Mouse (Mus musculus) midbrain, embryonic 12.5 days (tissue): Measurements from ENCODE around the gene 1700016D06Rik. TPM values are rescaled to one million over a fixed set of nuclear protein-coding genes. Genes with fewer than 3 reads are reported as not detected.

Source experiments
- ATAC-seq: fragments of 200-750 bp; cut with Nextera tagmentation; 2 replicates; pipeline ENCODE4 v1.8.0; 2017; ENCODE audit warnings: low read depth, moderate TSS enrichment, moderate library complexity; ENCODE audit not compliant: low FRiP score
- H3K27ac ChIP-seq: fragments of 300-500 bp; sonication (generic); replicated peaks from 2 replicates; pipeline ENCODE4 v1.5.1; 2016; ENCODE audit warnings: mild to moderate bottlenecking
- H3K27me3 ChIP-seq: fragments of 300-500 bp; sonication (generic); 2 replicates; pipeline ENCODE4 v1.6.1; 2016; ENCODE audit warnings: mild to moderate bottlenecking
- H3K36me3 ChIP-seq: fragments of 300-500 bp; sonication (generic); 2 replicates; pipeline ENCODE4 v1.6.1; 2016
- H3K4me1 ChIP-seq: fragments of 300-500 bp; sonication (generic); 2 replicates; pipeline ENCODE4 v1.6.1; 2016
- H3K4me2 ChIP-seq: fragments of 300-500 bp; sonication (generic); replicated peaks from 2 replicates; pipeline ENCODE4 v1.6.1; 2016; ENCODE audit warnings: mild to moderate bottlenecking, moderate library complexity
- H3K4me3 ChIP-seq: fragments of 300-500 bp; sonication (generic); 2 replicates; pipeline ENCODE4 v1.5.1; 2016; ENCODE audit warnings: mild to moderate bottlenecking
- H3K9ac ChIP-seq: fragments of 300-500 bp; sonication (generic); replicated peaks from 2 replicates; pipeline ENCODE4 v1.6.1; 2016; ENCODE audit warnings: mild to moderate bottlenecking, moderate library complexity
- H3K9me3 ChIP-seq: fragments of 300-500 bp; sonication (generic); 2 replicates; pipeline ENCODE4 v1.6.1; 2016; ENCODE audit warnings: mild to moderate bottlenecking
- WGBS: fragments of 180-500 bp; shearing (Covaris S2); methylation state at CpG from one replicate; pipeline ENCODE4 v1.1.7; 2016; 5-methylcytosine and 5-hydroxymethylcytosine counted together
- polyA plus RNA-seq: library from polyadenylated mRNA; unstranded; fragments of >200 nt; fragmentation: Nextera tagmentation; extraction: Ambion mirVana; gene quantifications from 2 replicates; pipeline ENCODE4 v1.2.1, GENCODE M21; 2016

Gene 1700016D06Rik
- polyA plus RNA-seq, 1 experiment from 2014 or later: 0.23 TPM

DNA sequence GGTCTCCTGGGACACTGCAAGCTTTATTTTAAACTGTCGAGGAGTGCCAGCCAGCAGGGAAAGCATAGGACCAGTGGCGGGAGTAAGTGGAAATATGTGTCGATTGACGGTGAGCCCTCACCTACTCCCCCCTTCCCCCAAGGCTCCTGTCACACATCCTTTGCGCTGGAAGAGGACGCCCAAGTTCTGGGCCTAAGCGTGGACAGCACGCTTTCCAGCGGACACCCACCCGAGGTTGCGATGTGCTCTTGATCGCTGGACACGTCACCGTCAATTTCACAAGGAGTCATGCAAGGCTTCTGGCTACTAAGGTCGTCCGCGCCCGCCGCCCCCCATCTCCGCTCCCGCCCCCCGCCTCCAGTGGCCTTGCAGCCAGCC is 26.4 kb upstream of the 1700016D06Rik start:
- Histone ChIP-seq H3K27me3 (peaks cover 27% of the 10 kb centered on the region), H3K36me3 (no peaks in the 10 kb centered on the region), H3K27ac (peak overlapping the region; percentile 98), H3K4me3 (peak overlapping the region; percentile 83), H3K9ac (peak overlapping the region; percentile 89), H3K4me2 (peak overlapping the region; percentile 73), H3K9me3 (no peaks in the 10 kb centered on the region), H3K4me1 (peaks cover 29% of the 10 kb centered on the region)
- under 1% methylated on average over 22 of the region's 22 CpGs for WGBS
- ATAC-seq: peak; percentile 28

DNA sequence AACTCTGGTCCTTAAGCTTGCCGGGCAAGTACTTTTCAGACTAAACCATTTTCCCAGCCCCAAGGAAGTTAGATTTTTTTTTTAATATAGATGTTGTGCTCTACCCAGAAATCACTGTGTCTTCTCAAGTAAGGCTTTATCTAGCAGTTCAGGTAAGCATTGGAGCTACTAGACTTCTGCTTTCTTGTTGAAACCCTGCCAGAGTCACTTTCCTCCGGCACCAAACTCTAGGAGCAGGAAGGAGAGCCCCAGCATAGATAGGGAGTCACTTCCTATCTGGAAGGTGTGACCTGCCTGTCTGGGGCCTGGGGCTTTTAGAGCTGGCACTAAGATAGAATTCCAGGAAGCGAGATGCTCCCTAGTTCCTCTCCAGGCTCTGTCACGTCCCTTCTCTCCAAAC is 16.3 kb upstream of the 1700016D06Rik start:
- Histone ChIP-seq H3K27me3 (0 out of 2 replicates have a peak, but pooled peaks cover 12% of the 10 kb centered on the region), H3K4me1 (no peaks in the 10 kb centered on the region), H3K27ac (no peak overlapping the region), H3K9ac (no peak overlapping the region), H3K9me3 (no peaks in the 10 kb centered on the region), H3K36me3 (no peaks in the 10 kb centered on the region), H3K4me2 (no peak overlapping the region), H3K4me3 (no peak overlapping the region)
- ATAC-seq: no peak
- 81% methylated on average over 4 of the region's 4 CpGs for WGBS

DNA sequence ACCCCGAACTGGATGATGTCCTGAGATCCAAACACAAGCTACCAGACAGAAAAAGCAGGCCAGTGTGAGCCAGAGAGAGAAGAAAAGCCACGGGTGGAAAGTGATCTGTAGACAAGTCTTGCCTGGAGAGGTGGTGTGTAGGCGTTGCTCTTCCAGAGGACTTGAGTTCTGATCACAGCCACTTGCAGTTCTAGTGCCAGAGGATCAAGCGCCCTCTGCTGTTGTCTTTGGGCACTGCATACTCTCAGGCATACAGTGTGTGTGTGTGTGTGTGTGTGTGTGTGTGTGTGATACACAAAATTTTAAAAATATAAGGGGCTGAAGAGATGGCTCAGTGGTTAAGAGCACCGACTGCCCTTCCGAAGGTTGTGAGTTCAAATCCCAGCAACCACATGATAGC is 11.4 kb upstream of the 1700016D06Rik start:
- 87% methylated on average over 6 of the region's 6 CpGs for WGBS
- Histone ChIP-seq H3K27me3 (no peaks in the 10 kb centered on the region; the same call in 1 of the 2 replicates), H3K4me3 (no peak overlapping the region), H3K27ac (no peak overlapping the region), H3K9me3 (no peaks in the 10 kb centered on the region), H3K4me2 (no peak overlapping the region), H3K9ac (no peak overlapping the region), H3K4me1 (peaks cover 6% of the 10 kb centered on the region; the same call in 1 of the 2 replicates), H3K36me3 (no peaks in the 10 kb centered on the region)
- no peak for ATAC-seq

DNA sequence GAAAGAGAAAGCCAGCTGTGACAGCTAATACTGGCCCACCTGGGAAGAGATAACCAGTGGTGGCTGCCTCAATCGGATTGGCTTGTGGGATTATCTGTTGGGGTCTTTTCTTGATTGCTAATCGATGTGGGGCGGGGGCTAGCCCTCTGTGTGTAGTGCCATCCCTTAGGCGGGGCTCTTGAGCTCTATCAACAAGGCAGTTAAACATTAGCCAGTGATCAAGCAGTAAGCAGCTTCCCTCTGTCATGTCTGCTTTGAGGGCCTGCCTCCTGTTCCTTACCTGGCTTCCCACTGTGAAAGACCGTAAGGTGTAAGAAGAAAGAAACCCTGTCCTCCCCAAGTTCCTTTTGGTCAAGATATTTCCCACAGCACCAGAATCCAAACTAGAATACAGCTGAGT is 9.6 kb upstream of the 1700016D06Rik start:
- Histone ChIP-seq H3K9ac (no peak overlapping the region), H3K4me3 (no peak overlapping the region), H3K36me3 (no peaks in the 10 kb centered on the region), H3K27me3 (no peaks in the 10 kb centered on the region; the same call in 1 of the 2 replicates), H3K4me2 (no peak overlapping the region), H3K9me3 (no peaks in the 10 kb centered on the region), H3K27ac (0 out of 2 replicates have a peak overlapping the region, but pooled peaks have one; percentile 17), H3K4me1 (peaks cover 6% of the 10 kb centered on the region; the same call in 1 of the 2 replicates)
- no peak for ATAC-seq
- 32% methylated on average over 5 of the region's 5 CpGs for WGBS

DNA sequence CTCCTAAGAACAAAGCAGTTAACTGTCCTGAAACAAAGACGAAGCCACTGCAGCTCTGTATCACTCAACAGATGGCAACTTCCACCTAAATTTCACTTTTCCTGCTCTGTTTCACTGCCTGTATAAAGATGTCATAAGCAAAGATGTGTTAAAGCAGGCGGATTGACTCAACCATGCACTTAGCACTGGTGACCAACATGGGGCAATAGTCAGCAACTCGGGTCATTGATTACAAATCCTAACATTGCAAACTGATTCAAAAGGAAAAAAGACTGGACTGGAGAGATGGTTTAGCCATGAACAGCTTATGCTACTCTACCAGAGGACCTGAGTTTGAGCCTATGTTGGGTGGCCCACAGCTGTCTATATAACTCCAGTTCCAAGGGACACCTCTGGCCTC is 8.7 kb upstream of the 1700016D06Rik start:
- peaks cover 6% of the 10 kb centered on the region; the same call in 1 of the 2 replicates for H3K4me1 ChIP-seq
- no peak overlapping the region for H3K4me3 ChIP-seq
- no peaks in the 10 kb centered on the region for H3K9me3 ChIP-seq
- 81% methylated on average over 3 of the region's 3 CpGs for WGBS
- H3K27me3 ChIP-seq: no peaks in the 10 kb centered on the region; the same call in 1 of the 2 replicates
- H3K9ac ChIP-seq: no peak overlapping the region
- H3K27ac ChIP-seq: no peak overlapping the region
- H3K36me3 ChIP-seq: no peaks in the 10 kb centered on the region
- no peak for ATAC-seq
- no peak overlapping the region for H3K4me2 ChIP-seq

DNA sequence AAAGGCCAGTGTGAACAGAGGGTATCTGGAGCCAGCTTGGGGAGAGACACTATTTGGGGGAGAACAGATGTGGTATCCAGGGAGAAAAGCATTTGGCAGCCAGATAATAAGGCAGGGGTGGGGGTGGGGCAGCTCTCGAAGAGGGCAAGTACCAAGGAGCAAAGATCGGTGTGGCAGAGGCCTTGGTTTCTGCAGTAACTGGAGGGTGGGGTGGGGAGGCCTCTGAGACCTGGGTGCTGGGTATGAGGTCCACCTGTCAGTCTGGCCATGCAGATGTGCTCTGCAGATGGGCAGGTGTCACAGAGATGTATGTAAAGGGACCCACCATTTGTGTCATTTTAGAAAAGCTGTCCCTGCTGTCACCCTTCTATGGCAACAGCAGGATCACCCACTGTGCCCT is 8.0 kb upstream of the 1700016D06Rik start:
- Histone ChIP-seq H3K9ac (no peak overlapping the region), H3K27ac (no peak overlapping the region), H3K27me3 (no peaks in the 10 kb centered on the region; the same call in 1 of the 2 replicates), H3K9me3 (no peaks in the 10 kb centered on the region), H3K4me2 (no peak overlapping the region), H3K4me3 (no peak overlapping the region), H3K4me1 (peaks cover 6% of the 10 kb centered on the region; the same call in 1 of the 2 replicates), H3K36me3 (no peaks in the 10 kb centered on the region)
- ATAC-seq: no peak
- WGBS: 60% methylated on average over 2 of the region's 2 CpGs

DNA sequence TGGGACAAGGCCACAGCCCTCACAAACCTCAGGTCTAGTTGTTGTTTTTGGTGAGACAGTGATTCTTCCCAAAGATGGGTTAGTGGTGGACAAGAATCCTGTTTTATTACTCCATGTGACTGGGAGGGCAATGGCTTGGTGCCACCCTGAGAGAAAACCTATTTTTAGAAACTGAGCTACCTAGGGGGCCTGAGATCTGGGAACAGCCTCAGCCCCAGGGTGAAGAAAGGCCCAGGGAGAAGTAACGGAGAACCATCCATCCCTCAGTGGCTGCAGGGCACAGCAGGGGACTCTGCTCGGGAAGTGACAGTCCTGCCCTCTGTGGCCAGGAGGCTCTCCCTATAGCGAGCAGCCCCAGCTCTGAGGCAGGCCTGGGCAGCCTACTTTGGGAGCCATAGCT is 6.8 kb upstream of the 1700016D06Rik start:
- Histone ChIP-seq H3K4me2 (no peak overlapping the region), H3K27me3 (no peaks in the 10 kb centered on the region; the same call in 1 of the 2 replicates), H3K27ac (no peak overlapping the region), H3K36me3 (no peaks in the 10 kb centered on the region), H3K4me3 (no peak overlapping the region), H3K9me3 (no peaks in the 10 kb centered on the region), H3K9ac (peak overlapping the region; percentile 34; the same call in 1 of the 2 replicates), H3K4me1 (peaks cover 6% of the 10 kb centered on the region; the same call in 1 of the 2 replicates)
- ATAC-seq: no peak
- 24% methylated on average over 3 of the region's 3 CpGs for WGBS

DNA sequence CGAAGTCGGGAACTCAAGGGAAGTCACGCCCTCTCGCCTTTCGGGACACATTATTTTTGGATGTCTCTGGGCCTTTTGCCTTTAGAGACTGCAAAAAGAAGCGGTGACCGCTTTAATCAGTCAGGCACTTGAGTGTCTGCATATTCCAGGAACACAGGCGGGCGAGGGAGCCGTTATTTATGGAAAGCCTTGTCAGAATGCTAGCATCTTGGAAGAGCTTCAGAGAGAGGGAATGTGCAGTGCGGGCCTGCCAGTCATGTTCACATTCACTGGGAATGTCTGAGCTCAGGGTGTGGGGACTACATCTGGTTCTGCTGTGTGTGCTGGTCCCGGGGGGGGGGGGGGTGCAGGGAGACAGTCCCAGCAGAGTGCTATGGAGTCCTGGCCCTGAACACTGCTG is 5.0 kb upstream of the 1700016D06Rik start:
- H3K36me3 ChIP-seq: no peaks in the 10 kb centered on the region
- H3K4me2 ChIP-seq: no peak overlapping the region
- peaks cover 7% of the 10 kb centered on the region; the same call in 1 of the 2 replicates for H3K27me3 ChIP-seq
- 89% methylated on average over 12 of the region's 12 CpGs for WGBS
- peaks cover 2% of the 10 kb centered on the region; the same call in 1 of the 2 replicates for H3K4me1 ChIP-seq
- H3K4me3 ChIP-seq: no peak overlapping the region
- no peaks in the 10 kb centered on the region for H3K9me3 ChIP-seq
- H3K27ac ChIP-seq: no peak overlapping the region
- H3K9ac ChIP-seq: no peak overlapping the region
- no peak for ATAC-seq

DNA sequence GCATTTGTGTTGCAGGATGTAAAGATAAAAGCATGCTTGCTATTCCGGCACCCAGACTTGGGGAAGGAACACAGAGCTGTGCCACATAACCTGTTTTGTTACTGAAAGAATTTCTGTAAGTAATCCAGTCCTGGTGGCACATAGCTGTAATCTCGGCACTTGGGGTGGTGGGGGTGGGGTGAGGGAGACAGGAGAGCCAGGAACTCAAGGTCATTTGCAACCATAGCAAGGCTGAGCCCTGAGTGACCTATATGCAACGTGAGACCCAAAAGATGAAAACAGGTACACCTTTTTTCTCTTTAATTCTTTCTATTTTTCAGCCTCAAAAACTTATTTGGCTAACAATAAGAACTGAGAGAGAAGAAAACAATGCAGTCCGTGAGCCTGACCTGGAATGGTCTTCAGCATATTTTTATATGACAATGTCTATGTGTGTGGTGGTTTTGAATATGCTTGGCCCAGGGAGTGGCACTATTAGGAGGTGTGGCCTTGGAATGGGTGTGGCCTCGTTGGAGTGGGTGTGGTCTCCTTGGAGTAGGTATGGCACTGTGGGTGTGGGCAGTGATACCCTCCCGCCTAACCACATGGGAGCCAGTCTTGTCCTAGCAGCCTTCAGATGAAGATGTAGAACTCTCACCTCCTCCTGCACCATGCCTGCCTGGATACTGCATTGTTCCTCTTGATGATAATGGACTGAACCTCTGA is 4.0 kb upstream of the 1700016D06Rik start:
- Histone ChIP-seq H3K9me3 (no peaks in the 10 kb centered on the region), H3K4me2 (no peak overlapping the region), H3K27me3 (peaks cover 10% of the 10 kb centered on the region), H3K27ac (no peak overlapping the region), H3K9ac (no peak overlapping the region), H3K4me3 (no peak overlapping the region), H3K4me1 (no peaks in the 10 kb centered on the region), H3K36me3 (no peaks in the 10 kb centered on the region)
- WGBS: 71% methylated on average over 6 of the region's 6 CpGs
- no peak for ATAC-seq

DNA sequence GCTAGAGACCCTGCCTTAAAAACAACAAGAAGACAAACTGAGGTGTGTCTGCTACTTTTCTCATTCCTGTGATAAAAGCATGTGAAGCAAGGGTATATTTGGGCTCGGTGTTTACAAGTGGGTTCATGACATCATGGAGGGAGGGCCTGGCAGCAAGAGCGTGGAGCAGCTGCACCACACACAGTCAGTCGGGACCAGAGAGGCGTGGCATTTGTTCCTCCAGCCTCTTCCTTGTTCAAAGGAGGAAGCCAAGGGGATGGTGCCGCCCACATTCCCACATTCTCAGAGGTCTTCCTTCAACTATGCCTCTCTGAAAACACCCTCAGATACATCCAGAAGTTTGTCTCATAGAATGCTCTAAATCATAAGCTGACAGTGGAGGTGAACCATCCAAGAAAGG is 2.9 kb upstream of the 1700016D06Rik start:
- WGBS: 87% methylated on average over 5 of the region's 5 CpGs

DNA sequence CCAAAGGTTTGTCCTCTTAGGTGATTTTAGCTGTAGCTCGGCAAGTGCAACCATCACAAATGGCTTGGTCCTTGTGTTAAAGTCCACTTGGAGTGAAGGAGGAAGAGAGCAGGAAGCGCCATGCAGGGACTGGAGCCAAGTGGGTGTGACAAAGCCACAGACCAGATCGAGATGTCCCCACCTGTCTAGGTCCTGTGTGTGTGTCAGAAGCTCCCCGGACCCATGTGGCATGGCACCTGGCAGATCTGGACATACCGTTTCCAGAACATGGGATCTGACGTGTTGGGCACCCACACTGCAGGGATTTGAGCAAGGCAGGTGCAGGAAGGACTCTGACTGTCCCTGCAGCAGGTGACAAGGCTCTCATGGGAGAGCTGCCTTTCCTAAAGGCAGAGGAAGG is 565 bp upstream of the 1700016D06Rik start:
- H3K9me3 ChIP-seq: no peaks in the 10 kb centered on the region
- peaks cover 17% of the 10 kb centered on the region for H3K27me3 ChIP-seq
- H3K9ac ChIP-seq: no peak overlapping the region
- ATAC-seq: no peak
- no peak overlapping the region for H3K27ac ChIP-seq
- no peak overlapping the region for H3K4me3 ChIP-seq
- no peak overlapping the region for H3K4me2 ChIP-seq
- no peaks in the 10 kb centered on the region for H3K36me3 ChIP-seq
- H3K4me1 ChIP-seq: no peaks in the 10 kb centered on the region
- WGBS: 85% methylated on average over 6 of the region's 6 CpGs

More for the DNA sequence above, 2.9 kb upstream of the 1700016D06Rik start:
- Histone ChIP-seq H3K4me2 (no peak overlapping the region), H3K4me3 (no peak overlapping the region), H3K4me1 (no peaks in the 10 kb centered on the region), H3K9me3 (no peaks in the 10 kb centered on the region), H3K27me3 (peaks cover 17% of the 10 kb centered on the region), H3K9ac (no peak overlapping the region), H3K36me3 (no peaks in the 10 kb centered on the region), H3K27ac (no peak overlapping the region)
- ATAC-seq: no peak

DNA sequence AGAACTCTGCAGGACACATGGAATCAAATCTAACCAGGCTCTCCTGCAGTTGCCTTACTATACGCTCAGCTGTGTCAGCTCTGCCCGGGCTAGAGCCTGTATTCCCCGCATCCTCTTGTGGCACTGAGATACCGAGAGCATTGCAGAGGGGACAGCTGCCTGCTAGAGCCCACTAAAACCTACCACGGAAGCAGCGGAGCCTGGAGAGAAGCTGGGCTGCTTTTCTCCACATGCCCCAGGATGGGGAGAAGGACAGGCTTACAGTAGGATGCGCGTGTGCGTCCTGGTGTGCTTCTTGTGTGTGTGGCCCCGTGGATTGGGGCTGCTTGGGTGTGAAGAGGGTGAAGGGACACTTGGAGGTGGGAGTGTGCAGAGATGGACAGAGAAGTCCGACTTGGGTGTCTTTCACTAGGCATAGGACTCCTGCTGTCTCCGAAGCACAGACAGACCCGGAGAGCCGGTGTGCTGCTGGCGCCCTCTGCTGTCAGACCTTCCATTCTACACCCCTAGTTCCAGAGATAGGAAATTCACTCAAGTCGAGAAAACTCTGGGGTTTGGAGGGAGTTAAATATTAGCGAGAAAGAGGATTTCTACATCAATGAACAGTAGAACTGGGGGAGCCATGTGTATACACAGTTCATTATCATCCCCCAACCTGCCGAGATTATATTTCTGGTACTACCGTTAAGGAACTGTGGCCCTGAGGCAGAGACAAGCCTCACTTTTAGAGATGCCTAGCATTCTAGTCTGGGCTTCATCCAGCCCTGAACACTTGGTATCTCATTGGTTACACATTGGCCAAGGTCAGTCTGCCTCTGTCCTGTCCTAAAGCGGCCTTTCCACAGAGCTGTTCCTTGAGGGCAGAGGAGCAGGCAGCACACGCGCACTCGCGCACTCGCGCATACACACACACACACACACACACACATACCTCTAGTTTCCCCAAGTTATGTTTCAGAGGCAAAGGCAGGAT is 517 bp downstream of the 1700016D06Rik start:
- no peaks in the 10 kb centered on the region for H3K36me3 ChIP-seq
- H3K9ac ChIP-seq: peak overlapping the region; percentile 37; the same call in 1 of the 2 replicates
- no peaks in the 10 kb centered on the region for H3K4me1 ChIP-seq
- H3K4me2 ChIP-seq: peak overlapping the region; percentile 45
- 37% methylated on average over 26 of the region's 26 CpGs for WGBS
- peak; percentile 79 for ATAC-seq
- no peaks in the 10 kb centered on the region for H3K9me3 ChIP-seq
- peak overlapping the region; percentile 14; the same call in 1 of the 2 replicates for H3K4me3 ChIP-seq
- no peak overlapping the region for H3K27ac ChIP-seq
- H3K27me3 ChIP-seq: peaks cover 17% of the 10 kb centered on the region
